Mouse (Mus musculus) heart, embryonic 14.5 days (tissue): Measurements from ENCODE around the gene Slc41a1. TPM values are rescaled to one million over a fixed set of nuclear protein-coding genes. Genes with fewer than 3 reads are reported as not detected.
"Not testable (repeated sequence)": the region's sequence is repeated elsewhere in the genome, so short reads cannot be mapped to it uniquely, and the experiment has no call there.

ENCODE experiments used
- ATAC-seq: fragments of 200-750 bp; cut with Nextera tagmentation; 2 replicates; pipeline ENCODE4 v1.8.0; 2017; ENCODE audit warnings: low read depth, moderate TSS enrichment; ENCODE audit not compliant: insufficient number of reproducible peaks, insufficient read depth, low FRiP score
- H3K27ac ChIP-seq, 2 experiments: fragments of 200-500 bp in 1 of 2; fragments of 300-500 bp in 1 of 2; sonication (generic) in 1 of 2; replicated peaks in 1 of 2; 2 replicates each; pipeline ENCODE4 v1.5.1; 2012 to 2014; ENCODE audit warnings: low read depth in 2 of 2, low read length in 2 of 2, control low read depth in 1 of 2, mild to moderate bottlenecking in 1 of 2, mixed read lengths in 1 of 2; ENCODE audit not compliant: control insufficient read depth in 1 of 2, insufficient read depth in 1 of 2
- H3K27me3 ChIP-seq: fragments of 300-500 bp; sonication (generic); 2 replicates; pipeline ENCODE4 v1.6.1; 2014; ENCODE audit warnings: mild to moderate bottlenecking, low read length, control low read depth; ENCODE audit not compliant: control insufficient read depth, insufficient read depth
- H3K36me3 ChIP-seq: fragments of 300-500 bp; sonication (generic); 2 replicates; pipeline ENCODE4 v1.6.1; 2014; ENCODE audit warnings: mild to moderate bottlenecking, control low read depth, low read length, mixed read lengths; ENCODE audit not compliant: control insufficient read depth, insufficient read depth
- H3K4me1 ChIP-seq, 2 experiments: fragments of 200-500 bp in 1 of 2; fragments of 300-500 bp in 1 of 2; sonication (generic) in 1 of 2; 2 replicates each; pipeline ENCODE4 v1.6.1; 2012 to 2014; ENCODE audit warnings: low read length in 2 of 2, control low read depth in 1 of 2, mixed read lengths in 1 of 2; ENCODE audit not compliant: control insufficient read depth in 2 of 2, insufficient read depth in 2 of 2
- H3K4me2 ChIP-seq: fragments of 300-500 bp; sonication (generic); 2 replicates; pipeline ENCODE4 v1.6.1; 2014; ENCODE audit warnings: mild to moderate bottlenecking, low read length
- H3K4me3 ChIP-seq, 2 experiments: fragments of 200-500 bp in 1 of 2; fragments of 300-500 bp in 1 of 2; sonication (generic) in 1 of 2; 2 replicates each; pipeline ENCODE4 v1.5.1; 2012 to 2014; ENCODE audit warnings: low read length in 2 of 2, mild to moderate bottlenecking in 2 of 2, control low read depth in 1 of 2, low read depth in 1 of 2, moderate library complexity in 1 of 2; ENCODE audit not compliant: control insufficient read depth in 1 of 2, insufficient read depth in 1 of 2
- H3K9ac ChIP-seq: fragments of 300-500 bp; sonication (generic); 2 replicates; pipeline ENCODE4 v1.6.1; 2014; ENCODE audit warnings: mild to moderate bottlenecking, low read length
- H3K9me3 ChIP-seq: fragments of 300-500 bp; sonication (generic); 2 replicates; pipeline ENCODE4 v1.6.1; 2016; ENCODE audit warnings: low read length, control low read depth; ENCODE audit not compliant: control insufficient read depth
- WGBS: fragments of 180-500 bp; shearing (Covaris S2); extraction: QIAGEN DNeasy Blood & Tissue Kit; methylation state at CpG from one replicate; pipeline ENCODE4 v1.1.7; 2014; 5-methylcytosine and 5-hydroxymethylcytosine counted together
- polyA plus RNA-seq: library from polyadenylated mRNA; unstranded; fragments of >200 nt; fragmentation: Nextera tagmentation; extraction: Ambion mirVana; gene quantifications from 2 replicates; pipeline ENCODE4 v1.2.1, GENCODE M21; 2014

Gene Slc41a1
- polyA plus RNA-seq, 1 experiment from 2014 or later = 8.2 TPM

- no peak for ATAC-seq
- peaks cover 2 to 3% of the 10 kb centered on the region in 2 experiments; a peak in 2 of 4 replicates for H3K4me1 ChIP-seq
Observed at GRCm38 (mm10) chr1:131816886-131817285, 10.4 kb upstream of the Slc41a1 start.

GRCm38 (mm10) chr1:131820353-131820752, 6.9 kb upstream of the Slc41a1 start:
- H3K27me3 ChIP-seq, H3K36me3 ChIP-seq, ATAC-seq, H3K27ac ChIP-seq, H3K4me2 ChIP-seq, H3K4me1 ChIP-seq, H3K9me3 ChIP-seq, H3K4me3 ChIP-seq, H3K9ac ChIP-seq: not testable (repeated sequence)
- WGBS = 67% methylated on average over 8 of the region's 9 CpGs

More at GRCm38 (mm10) chr1:131816886-131817285, 10.4 kb upstream of the Slc41a1 start:
- WGBS = 72% methylated on average over 6 of the region's 6 CpGs
- H3K9me3 ChIP-seq = no peaks in the 10 kb centered on the region
- no peak overlapping the region for H3K9ac ChIP-seq
- H3K27me3 ChIP-seq = no peaks in the 10 kb centered on the region
- H3K4me2 ChIP-seq = no peak overlapping the region
- no peak overlapping the region for H3K27ac ChIP-seq
- H3K4me3 ChIP-seq = no peak overlapping the region
- H3K36me3 ChIP-seq = no peaks in the 10 kb centered on the region

- WGBS = 83% methylated on average over 10 of the region's 10 CpGs
- Histone ChIP-seq H3K4me3 (no peak overlapping the region), H3K9me3 (no peaks in the 10 kb centered on the region), H3K4me2 (no peak overlapping the region), H3K4me1 (no peaks in the 10 kb centered on the region), H3K9ac (no peak overlapping the region), H3K27ac (no peak overlapping the region), H3K27me3 (no peaks in the 10 kb centered on the region), H3K36me3 (no peaks in the 10 kb centered on the region)
- ATAC-seq = no peak
Observed at GRCm38 (mm10) chr1:131820887-131821328, 6.4 kb upstream of the Slc41a1 start.

- H3K4me3 ChIP-seq = no peak overlapping the region
- no peak overlapping the region for H3K27ac ChIP-seq
- H3K4me2 ChIP-seq = no peak overlapping the region
- 79% methylated on average over 8 of the region's 8 CpGs for WGBS
- H3K36me3 ChIP-seq = no peaks in the 10 kb centered on the region
- H3K27me3 ChIP-seq = no peaks in the 10 kb centered on the region
- H3K9ac ChIP-seq = no peak overlapping the region
- peaks cover 2 to 4% of the 10 kb centered on the region in 2 experiments; a peak in 2 of 4 replicates for H3K4me1 ChIP-seq
- ATAC-seq = no peak
- H3K9me3 ChIP-seq = no peaks in the 10 kb centered on the region
Observed at GRCm38 (mm10) chr1:131822292-131822691, 5.0 kb upstream of the Slc41a1 start.

- Histone ChIP-seq H3K4me3 (no peak overlapping the region), H3K9me3 (no peaks in the 10 kb centered on the region), H3K36me3 (no peaks in the 10 kb centered on the region), H3K4me1 (peaks cover 3 to 4% of the 10 kb centered on the region in 2 experiments; a peak in 2 of 4 replicates), H3K27ac (no peak overlapping the region), H3K4me2 (no peak overlapping the region), H3K27me3 (no peaks in the 10 kb centered on the region), H3K9ac (no peak overlapping the region)
- 85% methylated on average over 1 of the region's 1 CpGs for WGBS
- ATAC-seq = no peak
Observed at GRCm38 (mm10) chr1:131822856-131823492, 4.3 kb upstream of the Slc41a1 start.

GRCm38 (mm10) chr1:131823563-131823962, 3.7 kb upstream of the Slc41a1 start:
- Histone ChIP-seq H3K27ac (no peak overlapping the region), H3K9me3 (no peaks in the 10 kb centered on the region), H3K4me1 (peaks cover 3 to 5% of the 10 kb centered on the region in 2 experiments; a peak in 3 of 4 replicates), H3K4me2 (no peak overlapping the region), H3K9ac (no peak overlapping the region), H3K4me3 (no peak overlapping the region), H3K27me3 (no peaks in the 10 kb centered on the region), H3K36me3 (no peaks in the 10 kb centered on the region)
- no peak for ATAC-seq
- 39% methylated on average over 5 of the region's 5 CpGs for WGBS

- whole genome bisulfite sequencing = 84% methylated on average over 11 of the region's 11 CpGs
- no peaks in the 10 kb centered on the region for H3K9me3 ChIP-seq
- no peak for ATAC-seq
- no peaks in the 10 kb centered on the region for H3K36me3 ChIP-seq
- H3K4me2 ChIP-seq = no peak overlapping the region
- no peak overlapping the region for H3K4me3 ChIP-seq
- H3K4me1 ChIP-seq = peaks cover 6 to 16% of the 10 kb centered on the region in 2 experiments
- no peak overlapping the region for H3K9ac ChIP-seq
- no peaks in the 10 kb centered on the region for H3K27me3 ChIP-seq
- H3K27ac ChIP-seq = no peak overlapping the region
Observed at GRCm38 (mm10) chr1:131824528-131825181, 2.6 kb upstream of the Slc41a1 start.
